Mouse (Mus musculus) intestine, postnatal 0 days (tissue): ENCODE data around the gene Ptcd2. TPM values are rescaled to one million over a fixed set of nuclear protein-coding genes. Genes with fewer than 3 reads are reported as not detected.

Source experiments
- ATAC-seq: fragments of 200-750 bp; cut with Nextera tagmentation; 2 replicates; pipeline ENCODE4 v1.8.0; 2017; ENCODE audit warnings: mild to moderate bottlenecking, moderate TSS enrichment, moderate library complexity
- H3K27ac ChIP-seq: fragments of 300-500 bp; sonication (generic); 2 replicates; pipeline ENCODE4 v1.5.1; 2014; ENCODE audit warnings: mild to moderate bottlenecking, low read depth, low read length, moderate library complexity
- H3K27me3 ChIP-seq: fragments of 300-500 bp; sonication (generic); replicated peaks from 2 replicates; pipeline ENCODE4 v1.6.1; 2014; ENCODE audit warnings: low read length, mixed read lengths; ENCODE audit not compliant: control insufficient read depth, insufficient read depth
- H3K36me3 ChIP-seq: fragments of 300-500 bp; sonication (generic); 2 replicates; pipeline ENCODE4 v1.6.1; 2014; ENCODE audit warnings: mild to moderate bottlenecking, moderate library complexity; ENCODE audit not compliant: control insufficient read depth, insufficient read depth
- H3K4me1 ChIP-seq: fragments of 300-500 bp; sonication (generic); replicated peaks from 2 replicates; pipeline ENCODE4 v1.6.1; 2014; ENCODE audit warnings: antibody characterized with exemption, low read length, mixed read lengths; ENCODE audit not compliant: control insufficient read depth, insufficient read depth
- H3K4me2 ChIP-seq: fragments of 300-500 bp; sonication (generic); replicated peaks from 2 replicates; pipeline ENCODE4 v1.6.1; 2014; ENCODE audit warnings: low read depth, mild to moderate bottlenecking, moderate library complexity
- H3K4me3 ChIP-seq: fragments of 300-500 bp; sonication (generic); 2 replicates; pipeline ENCODE4 v1.5.1; 2014; ENCODE audit warnings: low read depth, low read length
- H3K9ac ChIP-seq: fragments of 300-500 bp; sonication (generic); 2 replicates; pipeline ENCODE4 v1.6.1; 2014; ENCODE audit warnings: mild to moderate bottlenecking, low read depth, low read length
- H3K9me3 ChIP-seq: fragments of 300-500 bp; sonication (generic); 2 replicates; pipeline ENCODE4 v1.6.1; 2016; ENCODE audit warnings: mixed run types; ENCODE audit not compliant: control insufficient read depth
- CTCF ChIP-seq: sonication (generic); IDR thresholded peaks from 2 replicates; pipeline ENCODE4 v1.5.1; 2016; ENCODE audit warnings: low read depth, mild to moderate bottlenecking, control low read depth, antibody characterized with exemption, moderate library complexity
- WGBS: fragments of 180-500 bp; shearing (Covaris S2); extraction: QIAGEN DNeasy Blood & Tissue Kit; methylation state at CpG from one replicate; pipeline ENCODE4 v1.1.7; 2014; 5-methylcytosine and 5-hydroxymethylcytosine counted together
- polyA plus RNA-seq: library from polyadenylated mRNA; unstranded; fragments of >200 nt; fragmentation: Nextera tagmentation; extraction: Ambion mirVana; gene quantifications from 2 replicates; pipeline ENCODE4 v1.2.1, GENCODE M21; 2015

Ptcd2 gene
- 28.3 and 28.5 TPM in 2 replicates for polyA plus RNA-seq

DNA sequence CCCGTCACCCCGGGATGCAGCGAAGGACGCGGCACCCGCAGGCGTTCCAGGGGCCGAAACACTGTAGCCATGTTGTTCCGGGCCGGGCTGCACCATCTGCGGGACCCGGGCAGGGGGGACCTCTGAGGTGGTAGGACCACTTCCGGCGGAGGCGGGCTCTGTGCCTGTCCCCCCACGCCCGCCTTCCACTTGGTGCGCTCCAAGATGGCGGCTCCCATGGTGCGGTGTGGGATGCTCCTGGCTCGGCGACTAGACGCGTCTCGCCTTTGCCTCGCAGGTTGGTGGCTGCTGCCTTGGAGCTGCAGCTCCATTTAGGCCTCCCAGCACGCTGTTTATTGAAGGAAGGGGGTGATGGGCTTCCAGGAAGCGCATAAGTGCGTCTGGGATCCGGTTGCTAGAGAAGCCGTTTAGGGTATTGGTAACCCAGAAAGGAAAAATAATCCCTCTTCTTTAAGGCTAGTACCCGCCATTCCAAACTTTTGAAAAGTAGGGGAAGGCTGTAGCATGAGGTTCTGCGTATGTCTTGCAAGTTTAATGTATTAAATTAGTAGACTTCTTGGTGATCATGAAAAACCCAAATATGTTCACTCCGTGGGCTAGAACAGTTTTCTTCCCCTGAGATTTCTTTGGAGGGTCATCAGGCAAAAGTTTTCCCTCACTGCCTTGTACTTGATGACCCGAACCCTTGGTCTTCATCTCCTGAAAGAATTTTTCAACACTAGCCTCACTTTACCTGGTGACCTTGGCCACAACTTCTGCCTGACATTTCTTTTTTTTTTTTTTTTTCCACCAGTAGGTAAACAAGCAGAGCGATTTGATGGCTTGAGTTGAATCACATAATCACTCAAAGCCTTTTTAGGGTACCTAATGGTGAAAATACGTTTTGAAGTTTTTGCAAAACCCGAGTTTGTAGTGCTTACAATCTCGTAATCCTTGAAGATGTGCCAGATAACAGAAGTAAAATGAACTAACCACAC is at the start of gene Ptcd2, which contains the start of gene Mrps27:
Gene Ptcd2 (minus strand): TSS at position 107 of the 977 bp plus-strand sequence.
Gene Mrps27 (plus strand): TSS at position 188 of the 977 bp plus-strand sequence.
- H3K4me1 ChIP-seq, result 0 out of 2 replicates have a peak, but pooled peaks cover 9% of the 10 kb centered on the region
- peak within 1 kb of the TSS; percentile 72 for H3K4me2 ChIP-seq
- peak; percentile 20; the same call in 1 of the 2 replicates for TF ChIP-seq CTCF
- H3K9ac ChIP-seq, result peak within 1 kb of the TSS; percentile 77
- peak within 1 kb of the TSS; percentile 66 for H3K4me3 ChIP-seq
- no peaks in the 10 kb centered on the region for H3K9me3 ChIP-seq
- H3K27me3 ChIP-seq, result no peaks in the 10 kb centered on the region
- H3K36me3 ChIP-seq, result peaks cover 35% of the 10 kb centered on the region
- ATAC-seq, result peak; percentile 98
- 1% methylated on average over 39 of the region's 39 CpGs for WGBS
- H3K27ac ChIP-seq, result peak within 1 kb of the TSS; percentile 51

DNA sequence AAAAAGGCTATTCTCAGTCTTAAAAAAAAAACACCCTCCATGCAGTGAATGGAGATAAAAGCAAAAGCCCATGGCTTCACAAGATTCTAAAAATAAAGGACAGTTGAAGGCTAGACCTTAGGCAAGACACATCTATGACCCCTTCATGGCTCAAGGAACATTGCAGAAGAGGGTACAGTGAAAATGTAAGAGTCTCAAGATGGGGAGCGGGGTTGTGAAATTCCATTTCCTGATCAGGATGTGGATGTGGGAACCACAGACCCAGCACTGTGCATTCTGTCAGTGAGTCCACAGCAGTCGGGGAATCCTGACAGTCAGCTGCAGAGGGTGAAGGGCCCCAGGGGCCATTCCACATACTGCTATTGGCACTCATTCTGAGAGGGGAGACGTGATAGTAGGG is 48.6 kb upstream of the Ptcd2 start:
- no peak for ATAC-seq
- no peak overlapping the region for H3K4me3 ChIP-seq
- 79% methylated on average over 3 of the region's 3 CpGs for WGBS
- TF ChIP-seq CTCF, result no peak
- H3K4me2 ChIP-seq, result no peak overlapping the region
- no peaks in the 10 kb centered on the region for H3K9me3 ChIP-seq
- H3K36me3 ChIP-seq, result no peaks in the 10 kb centered on the region
- H3K27ac ChIP-seq, result no peak overlapping the region
- no peaks in the 10 kb centered on the region for H3K27me3 ChIP-seq
- no peaks in the 10 kb centered on the region for H3K4me1 ChIP-seq
- no peak overlapping the region for H3K9ac ChIP-seq

DNA sequence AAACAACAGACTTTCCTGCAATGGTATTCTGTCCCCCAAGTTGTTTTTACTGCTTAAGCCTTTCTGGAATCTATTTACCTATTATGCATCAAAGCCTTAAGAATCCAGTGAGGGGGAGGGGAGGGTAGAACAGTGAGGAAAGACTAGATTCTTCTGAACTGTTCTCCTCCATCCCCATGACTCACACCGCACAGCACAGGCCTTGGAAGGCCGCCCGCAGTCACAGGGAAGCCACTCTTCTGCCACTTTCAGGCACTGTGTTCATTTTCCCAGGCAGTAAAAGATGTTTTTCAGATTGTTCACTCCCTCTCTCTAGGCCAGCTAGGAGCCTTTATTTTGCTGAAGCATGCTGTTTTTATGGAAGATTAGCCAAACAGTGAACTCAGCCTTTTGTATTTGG is 46.9 kb upstream of the Ptcd2 start:
- Histone ChIP-seq H3K4me1 (no peaks in the 10 kb centered on the region), H3K27ac (no peak overlapping the region), H3K9me3 (no peaks in the 10 kb centered on the region), H3K27me3 (no peaks in the 10 kb centered on the region), H3K4me3 (no peak overlapping the region), H3K4me2 (no peak overlapping the region), H3K9ac (no peak overlapping the region), H3K36me3 (no peaks in the 10 kb centered on the region)
- no peak for TF ChIP-seq CTCF
- ATAC-seq, result no peak
- 84% methylated on average over 3 of the region's 3 CpGs for WGBS

DNA sequence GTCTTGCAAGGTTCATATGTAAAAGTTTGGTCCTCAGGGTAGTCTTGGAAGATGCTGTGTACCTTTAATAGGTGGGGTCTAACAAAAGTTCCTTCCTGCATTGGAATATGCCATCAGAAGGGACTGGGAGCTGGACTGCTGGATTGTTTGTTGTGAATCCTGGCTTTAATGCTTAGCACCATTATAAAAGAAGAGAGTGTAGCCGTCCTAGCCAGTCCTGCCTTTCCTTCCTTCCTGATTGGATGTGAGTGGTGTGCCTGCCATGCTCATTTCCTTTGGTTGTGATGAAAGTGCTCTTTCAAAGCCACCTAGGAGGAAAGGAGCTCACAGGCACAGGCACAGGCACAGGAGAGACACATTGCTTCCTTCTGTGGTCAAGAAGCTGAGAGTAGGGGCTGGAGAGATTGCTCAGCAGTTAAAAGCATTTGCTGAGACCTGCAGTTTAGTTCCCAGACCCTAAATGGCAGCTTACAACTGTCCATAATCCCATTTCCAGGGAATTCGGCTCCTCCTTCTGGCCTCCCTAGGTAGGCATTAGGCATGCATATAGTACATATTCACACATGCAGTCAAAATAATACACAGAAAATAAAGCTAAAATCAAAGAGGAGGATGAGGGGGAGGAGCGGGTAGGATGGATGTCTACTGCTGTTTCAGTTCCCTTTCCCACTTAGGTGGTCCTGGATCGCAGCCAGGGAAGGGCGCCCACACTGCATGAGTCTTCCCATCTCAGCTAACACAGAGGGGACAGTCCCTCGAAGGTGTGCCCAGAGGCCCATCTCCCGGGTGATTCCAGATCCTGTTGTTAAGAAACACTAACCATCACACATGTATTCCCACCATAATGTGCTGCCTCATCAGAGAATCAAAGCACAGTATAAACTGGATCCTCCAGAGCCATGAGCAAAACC is 43.7 kb upstream of the Ptcd2 start:
- no peak for ATAC-seq
- no peaks in the 10 kb centered on the region for H3K9me3 ChIP-seq
- H3K27me3 ChIP-seq, result no peaks in the 10 kb centered on the region
- H3K9ac ChIP-seq, result no peak overlapping the region
- no peak overlapping the region for H3K4me3 ChIP-seq
- H3K4me1 ChIP-seq, result no peaks in the 10 kb centered on the region
- H3K4me2 ChIP-seq, result no peak overlapping the region
- H3K27ac ChIP-seq, result no peak overlapping the region
- 79% methylated on average over 7 of the region's 7 CpGs for WGBS
- TF ChIP-seq CTCF, result no peak
- no peaks in the 10 kb centered on the region for H3K36me3 ChIP-seq

DNA sequence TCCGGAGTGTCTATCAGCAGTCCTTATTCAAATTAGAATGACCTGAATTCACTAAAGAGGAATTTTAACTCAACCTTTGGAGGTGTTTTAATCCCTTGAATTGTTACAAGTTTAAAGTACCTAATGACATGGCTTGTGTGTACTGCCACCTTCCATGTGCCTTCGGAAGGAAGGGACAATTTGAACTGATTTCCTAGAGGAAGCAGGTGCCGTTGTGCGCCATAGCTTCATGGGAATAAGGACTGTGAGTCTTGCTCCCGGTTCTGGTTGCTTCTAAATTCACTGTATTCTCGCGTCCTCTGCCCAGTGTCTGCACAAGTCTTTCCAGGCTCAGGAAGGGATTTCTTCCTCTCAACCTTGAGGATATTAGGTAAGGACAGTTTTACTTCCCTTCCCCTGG is 41.8 kb upstream of the Ptcd2 start:
- TF ChIP-seq CTCF, result no peak
- no peak for ATAC-seq
- no peak overlapping the region for H3K4me2 ChIP-seq
- H3K27ac ChIP-seq, result no peak overlapping the region
- no peaks in the 10 kb centered on the region for H3K36me3 ChIP-seq
- no peaks in the 10 kb centered on the region for H3K9me3 ChIP-seq
- no peak overlapping the region for H3K4me3 ChIP-seq
- no peak overlapping the region for H3K9ac ChIP-seq
- WGBS, result 86% methylated on average over 7 of the region's 7 CpGs
- no peaks in the 10 kb centered on the region for H3K27me3 ChIP-seq
- no peaks in the 10 kb centered on the region for H3K4me1 ChIP-seq

DNA sequence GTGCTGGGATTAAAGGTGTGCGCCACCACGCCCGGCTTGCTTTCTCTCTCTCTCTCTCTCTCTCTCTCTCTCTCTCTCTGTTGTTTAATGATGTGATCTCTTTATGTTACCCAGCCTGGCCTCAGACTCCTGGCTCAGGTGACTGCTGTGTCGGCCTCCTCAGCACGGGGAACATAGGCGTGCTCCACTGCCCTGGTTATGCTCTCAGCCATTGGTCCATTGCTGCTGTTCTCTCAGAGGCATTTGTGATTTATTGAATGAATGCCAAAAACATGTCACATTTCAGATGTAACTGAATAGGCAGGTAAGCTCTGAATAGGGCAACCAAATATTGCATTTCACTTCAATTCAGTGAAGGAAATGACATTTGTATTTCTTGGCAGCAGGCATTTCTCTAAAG is 41.4 kb upstream of the Ptcd2 start:
- Histone ChIP-seq H3K27me3 (no peaks in the 10 kb centered on the region), H3K4me2 (no peak overlapping the region), H3K4me3 (no peak overlapping the region), H3K9ac (no peak overlapping the region), H3K9me3 (no peaks in the 10 kb centered on the region), H3K36me3 (no peaks in the 10 kb centered on the region), H3K27ac (no peak overlapping the region), H3K4me1 (no peaks in the 10 kb centered on the region)
- ATAC-seq, result no peak
- TF ChIP-seq CTCF, result no peak
- 95% methylated on average over 6 of the region's 6 CpGs for WGBS
